Mouse (Mus musculus) E14TG2a.4 (cell line): ENCODE measurements around the gene Slc39a11.

Source experiments
- CTCF ChIP-seq: conservative IDR thresholded peaks from 2 replicates; pipeline ENCODE4 v1.5.1; 2014; ENCODE audit warnings: low read length
- NANOG ChIP-seq: IDR thresholded peaks from 2 replicates; pipeline ENCODE4 v1.6.1; 2014; ENCODE audit warnings: borderline replicate concordance, low read length, mixed read lengths
- POU5F1 ChIP-seq: IDR thresholded peaks from 2 replicates; pipeline ENCODE4 v1.6.1; 2014; ENCODE audit warnings: low read length, borderline replicate concordance

GRCm38 (mm10) chr11:113200901-113201300 lies 449.0 kb downstream of the Slc39a11 start:
- TF ChIP-seq CTCF, result no peak
- TF ChIP-seq POU5F1, result no peak
- TF ChIP-seq NANOG, result no peak
